Mouse (Mus musculus) Muller cell, postnatal 12 days (primary cell): ENCODE results near the gene Pkhd1.
"Not testable (repeated sequence)": the region's sequence is repeated elsewhere in the genome, so short reads cannot be mapped to it uniquely, and the experiment has no call there.

Source experiments
- DNase-seq: peaks from one replicate; pipeline ENCODE4 v3.0.0-alpha.2; 2015; ENCODE audit errors: inconsistent ontology term

The Pkhd1 gene

DNA sequence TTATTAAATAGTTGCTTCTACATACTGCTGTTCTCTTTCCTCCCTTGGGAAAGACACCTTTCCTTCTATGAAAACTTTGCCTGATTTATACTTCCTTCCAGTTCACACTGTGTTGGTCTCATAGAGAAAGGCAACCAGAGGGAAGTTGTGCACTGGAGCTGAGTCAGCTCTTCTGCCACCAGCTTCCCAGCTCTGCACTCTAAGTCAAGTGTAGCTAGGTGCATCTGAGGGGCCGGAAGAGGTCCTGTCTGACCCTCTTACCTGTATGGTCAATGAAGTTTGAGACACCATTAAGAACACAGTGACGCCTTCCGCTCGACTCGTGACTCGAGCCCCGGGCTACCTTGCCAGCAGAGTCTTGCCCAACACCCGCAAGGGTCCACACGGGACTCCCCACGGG, 131.8 kb downstream of the Pkhd1 start:
- DNase-seq, result no peak

DNA sequence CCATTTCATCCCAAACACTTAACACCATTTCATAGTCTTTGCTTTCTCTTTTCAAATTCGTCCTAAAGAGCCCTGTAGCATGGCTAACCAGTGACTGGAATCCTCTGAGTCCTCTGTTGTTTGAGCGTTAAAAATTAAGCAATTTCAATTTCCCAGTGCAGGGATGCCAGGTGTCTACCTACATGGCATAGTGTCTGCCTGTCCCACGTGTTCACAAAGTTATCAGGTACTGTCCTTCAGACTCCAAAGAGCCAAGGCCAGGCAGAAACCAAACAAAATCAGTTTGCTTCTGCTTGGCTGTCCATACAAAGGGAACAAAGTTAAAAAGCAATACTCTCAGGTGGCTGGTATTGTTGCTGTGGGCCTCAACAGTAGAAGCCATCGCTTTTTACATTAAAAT, 136.0 kb downstream of the Pkhd1 start:
- no peak for DNase-seq

DNA sequence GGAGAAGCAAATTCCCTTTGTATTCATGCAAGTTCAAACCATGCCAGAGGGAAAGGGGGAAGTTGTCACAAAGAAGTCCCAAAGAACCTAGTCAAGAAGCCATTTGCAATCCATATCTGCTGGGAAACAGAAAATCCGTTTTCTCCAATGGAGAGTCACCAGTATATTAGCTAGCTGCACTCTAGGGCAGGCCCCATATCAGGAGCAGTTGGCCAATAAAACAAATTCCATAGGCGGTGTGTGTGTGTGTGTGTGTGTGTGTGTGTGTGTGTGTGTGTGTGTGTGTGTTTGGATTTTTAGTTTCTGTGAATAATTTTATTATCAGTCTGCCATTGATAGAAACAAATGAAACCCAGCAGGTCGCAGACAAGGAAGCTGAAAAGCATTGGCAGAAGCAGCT, 139.2 kb downstream of the Pkhd1 start:
- no peak for DNase-seq

DNA sequence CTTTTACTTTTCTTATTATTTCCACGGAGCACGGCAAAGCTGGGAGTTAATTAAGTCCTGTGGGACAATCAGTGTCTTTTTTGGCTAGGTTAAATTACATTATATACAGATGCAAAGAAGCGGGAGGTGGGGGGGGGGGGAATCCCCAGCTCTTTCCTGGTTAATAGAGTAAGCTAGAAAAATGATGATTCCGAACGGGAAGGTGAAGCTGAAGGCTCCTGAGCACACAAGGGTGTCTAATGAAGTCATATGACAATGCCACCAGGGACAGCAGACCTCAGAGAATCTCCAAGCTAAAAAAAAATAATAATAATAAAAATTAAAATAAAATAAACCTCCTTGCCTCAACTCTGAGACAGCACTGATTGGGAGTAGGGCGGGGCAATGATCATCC, 139.6 kb downstream of the Pkhd1 start:
- no peak for DNase-seq

DNA sequence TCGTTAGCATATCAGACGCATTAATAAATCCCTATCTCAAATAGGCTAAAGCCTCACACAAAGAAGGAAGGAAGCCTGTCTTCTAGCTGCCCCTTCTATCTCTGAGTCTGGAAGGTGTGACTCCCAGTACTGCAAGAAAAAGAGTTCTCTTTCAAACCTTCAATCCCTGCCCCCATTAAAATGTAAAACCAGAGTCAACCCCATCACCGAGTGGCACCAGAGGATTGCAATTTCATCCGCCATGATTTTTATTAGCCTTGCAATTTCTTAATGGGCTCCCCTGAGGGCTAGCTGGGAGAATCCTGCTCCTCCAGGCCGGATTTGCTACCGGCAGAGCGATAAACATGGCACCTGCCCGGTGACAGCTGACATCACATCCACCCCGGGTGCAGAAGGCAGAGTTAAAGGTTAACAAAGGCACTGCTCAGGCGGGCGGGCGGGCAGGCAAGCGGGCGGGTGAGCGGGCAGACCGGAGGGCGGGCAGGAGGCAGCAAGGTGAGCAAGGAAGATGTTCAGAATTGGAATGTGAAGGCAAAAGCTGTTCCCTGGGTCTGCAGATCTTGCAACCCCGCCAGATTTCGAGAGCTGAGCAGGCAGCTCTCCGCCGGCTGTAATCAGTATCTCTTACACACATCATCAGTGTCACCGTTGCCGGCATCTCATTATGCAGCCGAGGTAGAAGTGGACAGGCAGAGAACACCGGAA, 140.2 kb downstream of the Pkhd1 start:
- peak; percentile 17 for DNase-seq

DNA sequence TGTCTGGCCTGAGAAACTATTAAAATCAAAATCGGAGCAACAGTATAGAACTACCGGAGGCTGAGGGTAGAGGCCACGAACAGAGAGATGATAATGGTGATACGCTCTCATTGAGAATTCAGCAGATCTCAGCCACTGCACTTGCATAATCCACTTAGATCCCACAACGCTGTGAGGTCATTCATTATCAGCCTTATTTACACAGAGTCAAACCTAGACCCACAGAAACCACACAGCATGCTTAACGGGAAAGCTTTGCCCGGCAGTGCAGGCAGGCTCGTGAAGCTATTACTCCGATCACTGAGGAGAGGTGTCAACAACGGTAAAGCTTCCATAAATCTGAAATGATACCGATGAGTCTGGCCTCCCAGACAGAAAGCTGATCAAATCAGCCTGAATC, 147.1 kb downstream of the Pkhd1 start:
- DNase-seq, result no peak

DNA sequence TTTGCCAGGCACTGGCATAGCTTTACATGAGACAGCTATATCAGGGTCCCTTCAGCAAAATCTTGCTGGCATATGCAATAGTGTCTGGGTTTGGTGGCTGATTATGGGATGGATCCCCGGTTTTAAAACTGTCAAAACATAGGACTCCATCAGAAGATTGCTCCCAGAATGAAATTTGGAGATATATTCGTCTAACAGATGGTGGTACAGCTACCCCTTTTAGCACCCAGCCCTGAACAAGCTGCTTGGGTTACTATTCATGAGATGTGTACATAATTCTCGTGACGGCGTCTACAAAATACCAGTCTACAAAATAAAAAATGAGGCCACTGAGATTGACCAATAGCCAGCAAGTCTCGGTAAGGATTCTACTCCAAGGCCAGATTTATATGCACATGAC, 147.5 kb downstream of the Pkhd1 start:
- DNase-seq, result no peak

DNA sequence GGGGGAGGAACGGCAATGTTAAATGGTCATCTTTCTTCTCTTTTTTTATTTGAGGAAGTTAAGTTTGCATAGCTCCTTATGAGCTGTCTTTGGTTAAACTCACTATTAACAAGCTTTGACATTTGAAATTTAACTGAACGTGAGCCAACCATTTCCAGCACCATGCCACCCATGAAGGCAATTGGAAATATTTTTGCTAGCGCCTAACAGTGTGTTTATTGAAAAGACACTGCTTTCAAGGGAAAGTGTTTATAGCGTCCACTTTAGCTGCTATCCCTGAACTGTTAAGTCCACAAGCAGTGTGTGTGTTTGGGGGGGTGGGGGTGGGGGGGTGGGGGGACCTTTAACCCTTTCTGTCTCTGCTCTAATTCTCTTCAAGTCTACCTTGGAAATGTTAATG, 151.4 kb downstream of the Pkhd1 start:
- DNase-seq, result no peak

DNA sequence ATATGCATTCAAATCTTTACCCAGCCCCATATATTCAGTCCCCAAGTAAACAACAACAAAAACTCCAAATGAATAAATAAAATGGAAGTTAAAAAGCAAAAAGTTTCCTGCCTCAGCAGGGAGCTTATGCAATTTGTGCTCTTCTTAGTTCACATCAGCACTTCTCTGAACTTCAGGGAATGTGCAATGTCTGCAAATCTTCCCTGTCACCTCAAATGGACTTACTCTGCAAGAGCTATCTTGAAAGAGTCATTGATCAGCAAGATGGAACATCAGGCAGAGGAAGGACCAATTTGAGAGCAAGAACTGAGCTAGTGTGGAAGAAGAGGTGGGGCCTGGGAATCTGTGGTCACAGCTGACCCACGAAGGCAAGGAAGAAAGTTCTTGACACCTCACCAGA, 163.2 kb downstream of the Pkhd1 start:
- no peak for DNase-seq

DNA sequence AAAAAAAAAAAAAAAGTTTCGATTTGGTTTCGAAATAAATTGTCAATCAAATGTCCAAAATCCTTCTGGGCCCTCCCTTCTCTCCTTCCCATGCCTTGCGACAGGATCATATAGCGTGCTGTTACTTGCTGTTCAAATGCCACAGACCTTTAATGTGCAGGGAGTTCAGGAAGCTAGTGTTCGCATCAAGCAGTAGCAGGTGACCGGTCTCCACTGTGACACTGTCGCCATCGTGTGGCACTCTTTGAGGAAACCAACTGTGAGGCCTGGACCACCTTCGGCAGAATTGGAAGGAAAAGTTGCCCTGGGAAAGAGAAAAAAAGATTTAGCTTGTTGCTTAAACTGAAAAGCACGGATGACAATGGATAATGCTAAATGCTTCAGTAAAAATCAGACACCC, 167.8 kb downstream of the Pkhd1 start:
- DNase-seq, result peak; percentile 50

DNA sequence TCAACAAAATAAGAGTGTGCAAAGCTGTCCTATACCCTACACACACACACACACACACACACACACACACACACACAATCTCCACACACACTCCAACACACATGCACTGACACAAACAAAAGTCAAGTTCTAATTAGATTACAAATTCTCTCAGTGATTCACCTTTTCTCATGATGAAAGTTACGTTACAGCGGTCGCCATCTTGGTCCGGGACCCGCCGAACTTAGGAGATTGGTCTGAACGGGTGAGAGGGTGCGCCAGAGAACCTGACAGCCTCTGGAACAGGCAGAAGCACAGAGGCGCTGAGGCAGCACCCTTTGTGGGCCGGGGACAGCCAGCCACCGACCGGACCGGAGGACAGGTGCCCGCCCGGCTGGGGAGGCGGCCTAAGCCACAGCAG, 185.8 kb downstream of the Pkhd1 start:
- not testable (repeated sequence) for DNase-seq

DNA sequence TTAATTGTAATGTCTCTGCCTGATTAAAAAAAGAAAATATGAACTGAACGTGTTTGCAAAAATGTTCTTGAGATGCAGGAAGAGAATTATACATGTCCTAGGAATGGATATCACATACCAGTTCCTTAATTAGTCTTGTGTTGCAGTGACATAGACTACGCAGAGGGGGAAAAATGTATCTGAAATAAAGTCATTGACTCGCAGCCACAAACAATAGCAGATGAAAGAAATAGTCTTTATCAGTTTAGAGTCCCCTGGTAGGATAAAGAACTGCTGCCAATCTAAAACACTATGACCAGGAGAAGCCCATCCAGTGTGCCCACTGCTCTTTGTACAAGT, 188.8 kb downstream of the Pkhd1 start:
- no peak for DNase-seq

DNA sequence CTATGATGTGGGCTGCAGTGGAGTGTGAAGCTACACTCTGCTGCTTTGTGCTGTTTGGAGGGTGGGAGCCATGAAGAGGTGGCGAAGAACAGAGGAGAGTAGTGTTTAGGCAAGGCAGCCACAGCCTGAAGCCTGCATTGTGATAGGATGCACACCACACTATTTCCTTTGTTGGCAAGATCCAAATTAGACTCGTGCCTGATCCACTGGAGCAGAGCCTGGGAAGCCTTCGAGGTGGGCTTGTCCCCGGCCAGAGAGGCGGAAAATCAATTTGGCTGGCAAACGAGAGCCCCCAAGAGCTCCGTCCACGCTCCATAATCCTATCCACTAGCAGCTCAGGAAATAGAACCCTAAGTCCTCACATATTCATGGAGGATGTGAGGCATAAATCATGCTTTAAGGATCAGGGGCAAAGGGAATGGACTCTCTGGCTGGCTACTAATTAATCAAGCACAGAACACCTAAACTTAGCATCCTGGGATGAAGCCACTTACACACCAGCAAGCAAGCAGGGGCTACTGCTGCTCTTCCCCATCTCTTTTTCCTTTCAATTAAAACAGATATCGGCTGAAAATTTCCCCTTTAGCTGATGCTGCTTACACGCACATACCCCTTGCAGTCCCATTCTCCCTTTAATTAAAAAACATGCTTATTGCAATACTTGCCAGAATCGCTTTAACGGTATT, 189.4 kb downstream of the Pkhd1 start:
- DNase-seq, result no peak

DNA sequence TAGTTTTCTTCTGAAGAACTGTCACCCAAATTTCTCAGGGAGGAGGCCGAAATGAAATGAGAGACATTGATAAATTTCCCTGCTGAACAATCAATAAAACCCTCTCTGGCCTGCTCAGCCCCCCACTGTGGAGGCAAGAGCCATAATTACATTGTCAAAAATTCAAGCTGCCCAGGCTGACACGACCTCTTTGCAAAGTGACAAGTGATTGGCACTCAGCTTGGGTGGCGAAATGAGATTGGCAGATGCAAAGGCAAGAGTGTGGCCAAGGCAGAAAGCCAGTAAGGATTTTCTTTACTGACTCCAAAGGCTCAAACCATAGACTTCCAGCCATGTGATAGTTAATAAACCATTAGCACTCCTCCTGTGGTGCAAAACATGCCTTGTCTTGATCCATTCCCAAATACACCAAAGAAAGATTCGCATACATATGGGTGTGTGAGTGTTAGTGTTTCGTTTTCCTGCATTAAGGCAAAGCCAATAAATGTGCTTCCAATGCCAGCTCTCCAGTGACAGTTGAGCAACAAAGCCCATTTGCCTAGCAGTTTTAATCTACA, 208.4 kb downstream of the Pkhd1 start:
- no peak for DNase-seq

DNA sequence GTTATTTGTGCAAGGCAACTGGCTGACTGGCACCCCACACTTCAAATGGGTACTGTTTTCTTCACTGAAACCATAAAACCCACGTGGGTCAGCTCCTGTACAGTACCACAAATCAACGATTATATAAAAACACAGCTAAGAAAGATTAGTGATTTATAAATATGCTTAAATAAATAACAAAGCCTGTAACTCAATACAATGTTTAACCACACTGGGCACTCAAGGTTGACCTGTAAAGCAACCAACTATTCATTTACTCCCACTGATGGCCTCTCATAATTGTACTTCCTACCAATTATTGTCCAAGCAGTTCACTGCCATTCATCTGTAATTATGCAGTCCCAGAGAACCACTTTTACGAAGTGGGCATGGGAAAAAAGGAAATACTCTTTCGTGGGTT, 219.5 kb downstream of the Pkhd1 start:
- DNase-seq, result no peak

DNA sequence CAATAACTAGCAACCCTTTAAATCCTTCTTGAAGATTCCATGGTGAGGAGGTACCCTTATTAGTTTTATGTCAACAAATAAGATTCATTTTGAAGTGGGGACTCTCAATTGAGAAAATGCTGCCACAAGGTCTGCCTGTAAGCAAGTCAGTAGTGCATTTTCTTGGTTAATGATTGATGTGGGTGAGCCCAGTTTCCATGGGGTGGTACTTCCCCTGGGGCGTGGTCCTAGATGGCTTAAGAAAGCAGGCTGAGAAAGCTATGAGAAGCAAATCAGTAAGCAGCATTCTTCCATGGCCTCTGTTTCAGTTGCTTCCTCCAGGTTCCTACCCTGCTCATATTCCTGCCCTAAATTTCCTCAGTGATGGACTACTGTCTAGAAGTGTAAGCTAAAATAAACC, 253.4 kb downstream of the Pkhd1 start:
- DNase-seq, result no peak

DNA sequence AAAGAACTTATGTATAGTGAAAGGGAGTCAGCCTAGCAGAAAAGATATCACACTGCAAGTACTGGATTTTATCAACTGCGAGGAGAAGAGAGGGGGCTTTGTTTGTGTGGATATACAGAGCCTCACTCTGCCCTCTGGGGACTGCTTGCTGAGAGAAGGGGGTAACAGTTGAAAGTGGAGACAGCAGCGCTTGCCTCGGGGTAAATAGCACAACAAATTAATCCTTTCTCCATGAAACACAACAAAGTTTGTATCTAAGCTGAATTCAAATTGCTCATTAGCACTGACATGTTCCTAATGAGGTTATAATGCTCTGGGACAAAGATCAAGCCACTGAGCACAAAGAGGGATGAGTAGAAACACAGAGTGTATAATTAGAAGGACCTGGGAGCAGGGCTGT, 273.2 kb downstream of the Pkhd1 start:
- DNase-seq, result peak; percentile 91

DNA sequence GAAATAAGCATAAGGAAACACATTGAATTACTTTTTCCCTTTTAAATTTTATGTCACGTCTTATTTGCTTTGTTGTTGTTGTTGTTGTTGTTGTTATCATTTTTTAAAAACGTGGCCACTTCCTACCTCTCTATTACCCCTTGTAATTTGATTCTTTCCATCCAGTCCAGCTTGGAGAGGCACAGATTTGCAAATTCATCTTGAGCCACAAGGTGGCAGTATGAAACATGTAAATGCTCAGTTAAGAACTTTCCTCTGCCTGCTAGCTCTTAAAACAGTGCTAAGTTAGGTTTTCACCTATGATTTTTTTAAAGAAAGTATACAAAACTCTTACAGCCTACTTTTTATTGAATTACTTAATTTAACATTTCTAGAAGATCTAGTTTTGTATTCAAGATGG, 306.4 kb downstream of the Pkhd1 start:
- peak; percentile 70 for DNase-seq

DNA sequence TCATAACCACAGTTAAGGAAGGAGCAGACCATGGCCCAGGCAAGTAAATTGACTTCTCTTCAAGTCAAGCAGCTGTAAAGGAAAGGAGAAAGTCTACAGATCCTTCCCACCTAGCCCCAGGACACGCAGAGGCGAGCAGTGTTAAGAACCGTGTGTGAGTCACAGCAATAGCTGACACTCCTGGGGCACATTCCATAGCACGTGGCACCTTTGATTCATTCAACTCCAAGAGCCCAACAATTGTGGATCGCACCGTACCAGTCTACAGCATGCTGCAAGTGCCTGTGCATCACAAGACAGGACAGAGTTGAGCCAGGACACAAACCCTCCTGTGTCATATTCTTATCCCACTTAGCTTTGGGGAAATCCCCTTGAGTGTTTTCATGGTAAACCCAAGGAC, 306.9 kb downstream of the Pkhd1 start:
- DNase-seq, result peak; percentile 22

DNA sequence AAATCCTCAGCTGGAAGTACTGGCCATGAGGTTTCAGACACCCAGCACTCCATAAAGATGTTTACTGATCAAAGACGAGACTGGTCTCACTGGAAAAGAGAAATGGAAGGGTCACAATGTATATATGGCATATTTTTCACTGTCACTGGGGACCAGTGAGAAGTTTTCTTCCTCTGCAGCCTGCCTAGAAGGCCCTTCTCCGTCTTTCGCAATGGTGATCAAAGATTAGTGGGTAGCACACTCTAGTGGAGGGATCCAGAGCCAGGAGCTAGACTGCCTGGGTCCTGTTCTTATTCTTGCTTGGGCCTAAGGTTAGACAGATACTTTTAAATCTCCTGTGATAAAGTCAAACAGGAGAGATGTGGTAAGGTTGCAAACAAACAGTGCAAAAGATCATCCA, 311.7 kb downstream of the Pkhd1 start:
- DNase-seq, result no peak

DNA sequence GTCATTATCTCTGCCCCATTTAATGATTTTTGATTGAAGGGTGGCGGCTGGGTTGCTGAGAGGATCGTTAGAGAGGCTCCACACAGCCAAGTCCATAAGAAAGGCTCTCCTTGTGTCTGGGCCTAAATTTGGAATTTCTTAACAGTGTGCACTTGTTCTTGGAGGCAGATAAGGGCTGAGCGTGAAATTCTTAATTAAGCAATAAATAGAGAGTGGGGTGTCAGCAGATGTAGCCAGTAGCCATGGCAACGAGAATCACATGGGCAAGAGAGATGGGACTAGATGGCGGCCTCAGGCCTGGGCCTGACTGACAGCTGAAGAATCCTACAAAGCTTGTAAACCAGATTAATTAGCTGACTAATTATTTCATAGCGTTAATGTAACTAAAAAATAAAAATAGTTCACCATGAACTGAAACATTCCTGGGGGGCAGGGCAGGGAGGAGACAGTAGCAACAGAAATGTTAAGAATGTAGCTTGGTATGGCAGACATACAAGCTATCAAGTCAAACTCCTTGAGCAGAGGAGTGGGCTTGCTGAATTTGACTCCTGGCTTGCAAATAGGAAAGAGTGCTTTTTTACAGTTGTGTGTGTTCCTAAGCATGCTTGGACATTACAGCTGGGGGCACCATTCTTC, 314.8 kb downstream of the Pkhd1 start:
- DNase-seq, result peak; percentile 58

DNA sequence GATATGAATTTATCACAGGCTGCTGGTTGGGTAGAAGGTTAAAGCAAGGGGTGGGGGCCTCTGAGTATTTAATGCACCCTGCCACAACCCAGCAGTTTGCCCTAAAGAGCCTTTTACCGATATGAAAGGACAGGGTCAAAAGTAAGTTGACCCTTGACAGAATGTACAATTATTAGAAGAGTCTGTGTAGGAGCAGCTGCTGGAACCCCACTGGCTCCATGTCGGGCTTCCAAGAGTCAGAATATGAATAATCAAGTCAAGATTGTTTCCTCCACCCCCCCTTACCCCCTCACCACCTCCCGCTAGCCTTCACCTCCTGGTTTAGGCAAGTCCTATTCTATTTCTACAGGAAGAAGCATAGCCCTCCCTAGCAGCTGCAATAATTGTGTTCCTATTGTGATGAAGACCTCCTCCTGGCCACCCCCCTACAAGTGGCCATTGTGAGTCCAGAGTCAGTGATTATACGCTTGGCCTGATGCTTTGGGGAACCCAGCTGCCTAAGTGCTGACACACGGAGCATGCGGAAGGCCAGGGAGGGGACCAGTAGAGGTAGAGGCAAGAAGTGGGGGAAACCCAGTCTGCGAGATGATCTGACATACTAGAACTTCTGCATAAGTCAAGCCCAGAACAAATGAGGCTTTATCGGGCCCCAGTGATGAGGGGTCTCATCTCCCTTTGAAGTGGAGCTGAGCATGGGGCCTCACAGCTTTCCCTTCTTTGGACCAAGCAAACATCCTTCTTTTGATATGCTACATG, 315.5 kb downstream of the Pkhd1 start:
- DNase-seq, result peak; percentile 76
